Mouse (Mus musculus) ES-E14 (cell line): ENCODE results near the gene Edn2. TPM values are rescaled to one million over a fixed set of nuclear protein-coding genes. Genes with fewer than 3 reads are reported as not detected.

Experiments
- DNase-seq: peaks from one replicate; pipeline ENCODE4 v3.0.0-alpha.2; 2013; ENCODE audit warnings: low read depth, low spot score
- H3K27ac ChIP-seq: 2 replicates; pipeline ENCODE4 v1.5.1; 2012; ENCODE audit warnings: low read depth, mild to moderate bottlenecking, low read length, moderate library complexity, mixed read lengths; ENCODE audit not compliant: poor library complexity, insufficient read depth, severe bottlenecking
- H3K36me3 ChIP-seq: 2 replicates; pipeline ENCODE4 v1.6.1; 2012; ENCODE audit warnings: mild to moderate bottlenecking, low read length, moderate library complexity, mixed read lengths; ENCODE audit not compliant: control insufficient read depth, poor library complexity, insufficient read depth, severe bottlenecking
- H3K4me1 ChIP-seq, 2 experiments: fragments of 150-350 bp in 1 of 2; sonication (generic) in 1 of 2; 2 replicates each; pipeline ENCODE4 v1.6.1; 2012; ENCODE audit warnings: low read length in 2 of 2, mild to moderate bottlenecking in 1 of 2, mixed read lengths in 1 of 2; ENCODE audit not compliant: control insufficient read depth in 2 of 2, insufficient read depth in 2 of 2, poor library complexity in 1 of 2
- H3K4me3 ChIP-seq, 2 experiments: fragments of 150-350 bp in 1 of 2; sonication (generic) in 1 of 2; 2 replicates each; pipeline ENCODE4 v1.5.1; 2012; ENCODE audit warnings: low read length in 2 of 2, low read depth in 1 of 2, mild to moderate bottlenecking in 1 of 2, mixed read lengths in 1 of 2; ENCODE audit not compliant: insufficient read depth in 1 of 2, poor library complexity in 1 of 2, severe bottlenecking in 1 of 2
- H3K9ac ChIP-seq: 2 replicates; pipeline ENCODE4 v1.6.1; 2012; ENCODE audit warnings: low read depth, mild to moderate bottlenecking, low read length, mixed read lengths; ENCODE audit not compliant: poor library complexity, insufficient read depth, severe bottlenecking
- H3K9me3 ChIP-seq: fragments of 150-350 bp; sonication (generic); 2 replicates; pipeline ENCODE4 v1.6.1; 2012; ENCODE audit warnings: low read depth, mild to moderate bottlenecking, low read length; ENCODE audit not compliant: control insufficient read depth, insufficient read depth
- CHD2 ChIP-seq: IDR thresholded peaks from 2 replicates; pipeline ENCODE4 v1.6.1; 2014; ENCODE audit warnings: mild to moderate bottlenecking, low read depth, low read length, inconsistent platforms
- HCFC1 ChIP-seq: IDR thresholded peaks from 2 replicates; pipeline ENCODE4 v1.6.1; 2012; ENCODE audit warnings: low read length, inconsistent platforms, borderline replicate concordance; ENCODE audit not compliant: insufficient read depth
- MAFK ChIP-seq: IDR thresholded peaks from 2 replicates; pipeline ENCODE4 v1.6.1; 2014; ENCODE audit warnings: mild to moderate bottlenecking, low read depth, low read length, inconsistent platforms; ENCODE audit not compliant: insufficient read depth
- ZC3H11A ChIP-seq: IDR thresholded peaks from 2 replicates; pipeline ENCODE4 v1.6.1; 2012; ENCODE audit warnings: low read depth, mild to moderate bottlenecking, inconsistent platforms, low read length, borderline replicate concordance
- ZNF384 ChIP-seq: IDR thresholded peaks from 2 replicates; pipeline ENCODE4 v1.6.1; 2012; ENCODE audit warnings: low read depth, low read length, inconsistent platforms
- in situ Hi-C, 2 experiments: fragments of 600-800 bp; cut with MboI; formaldehyde crosslinking; loops; one replicate each; pipeline ENCODE4 v1.15.1; 2025; ENCODE audit warnings: low sequenced_read_pairs in 2 of 2, inconsistent platforms in 1 of 2; ENCODE audit not compliant: unreplicated experiment in 2 of 2
- total RNA-seq: library from RNA; depleted of rRNA; stranded (reverse); fragments of 300-350 nt; gene quantifications from 2 replicates; pipeline ENCODE4 v1.2.3, GENCODE M21; 2012

Gene Edn2
- total RNA-seq, 1 experiment, result 0.62 TPM

GRCm38 (mm10) chr4:120150345-120150920 is 10.6 kb upstream of the Edn2 start:
- in situ Hi-C loops, result no loop called here
- TF ChIP-seq CHD2 (no peak), MAFK (no peak), ZC3H11A (no peak), HCFC1 (no peak), ZNF384 (no peak)
- no peak overlapping the region for H3K9ac ChIP-seq
- H3K4me3 ChIP-seq, result no peak overlapping the region
- H3K4me1 ChIP-seq, result peaks cover 0 to 7% of the 10 kb centered on the region in 2 experiments; a peak in 1 of 4 replicates
- H3K9me3 ChIP-seq, result no peaks in the 10 kb centered on the region
- DNase-seq, result no peak
- no peak overlapping the region for H3K27ac ChIP-seq
- H3K36me3 ChIP-seq, result no peaks in the 10 kb centered on the region; the same call in 1 of the 2 replicates

DNA sequence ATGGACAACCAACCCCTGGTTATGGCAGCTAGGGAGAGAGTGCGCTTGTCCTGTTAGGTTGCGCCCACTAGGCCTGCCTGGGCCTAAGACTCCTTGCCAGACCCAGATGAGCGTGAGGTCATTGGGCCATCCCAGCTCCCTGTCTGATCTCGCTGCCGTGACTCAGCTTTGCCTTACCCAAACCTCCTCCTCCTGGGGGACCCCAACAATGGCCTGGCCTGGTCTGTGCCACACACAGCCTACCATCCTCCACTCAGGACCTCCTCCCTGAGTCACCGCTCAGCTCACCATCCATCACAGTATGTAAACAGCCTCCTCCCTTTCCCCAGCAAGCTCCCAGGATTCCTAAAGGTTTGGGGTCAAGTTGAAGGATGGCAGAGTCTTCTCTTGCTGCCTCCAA is 9.1 kb upstream of the Edn2 start:
- no peaks in the 10 kb centered on the region for H3K9me3 ChIP-seq
- in situ Hi-C loops, result no loop called here

DNA sequence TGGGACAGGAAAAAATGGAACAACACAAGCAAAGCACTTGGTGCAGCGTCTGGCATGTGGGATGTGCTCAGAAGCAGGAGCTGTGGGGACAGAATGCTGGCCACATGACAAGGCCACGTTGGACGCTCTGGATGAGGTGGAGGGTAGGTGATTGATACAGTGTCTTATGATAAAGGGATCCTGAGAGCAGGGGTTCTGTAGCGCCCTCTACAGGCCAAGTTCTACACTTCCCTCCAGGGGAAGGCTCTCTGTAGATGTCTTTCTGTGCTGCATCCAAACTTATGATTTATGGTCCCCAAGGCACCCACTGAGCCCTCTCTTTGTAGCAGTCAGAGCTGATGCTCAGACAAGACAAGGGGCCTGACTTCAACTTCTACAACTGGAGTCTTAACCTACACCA is 8.4 kb upstream of the Edn2 start:
- in situ Hi-C loops, result no loop called here
- Histone ChIP-seq H3K4me3 (no peak overlapping the region), H3K27ac (no peak overlapping the region), H3K9ac (no peak overlapping the region), H3K4me1 (peaks cover 0 to 7% of the 10 kb centered on the region in 2 experiments; a peak in 1 of 4 replicates), H3K9me3 (no peaks in the 10 kb centered on the region), H3K36me3 (no peaks in the 10 kb centered on the region; the same call in 1 of the 2 replicates)
- DNase-seq, result no peak
- TF ChIP-seq ZNF384 (no peak), CHD2 (no peak), MAFK (no peak), ZC3H11A (no peak), HCFC1 (no peak)

More for the DNA sequence above, 9.1 kb upstream of the Edn2 start:
- no peak for TF ChIP-seq CHD2
- no peak for TF ChIP-seq MAFK
- Histone ChIP-seq H3K4me1 (peaks cover 0 to 7% of the 10 kb centered on the region in 2 experiments; a peak in 1 of 4 replicates), H3K27ac (no peak overlapping the region), H3K9ac (no peak overlapping the region), H3K4me3 (no peak overlapping the region), H3K36me3 (no peaks in the 10 kb centered on the region; the same call in 1 of the 2 replicates)
- DNase-seq, result no peak

GRCm38 (mm10) chr4:120153736-120154135 is 7.3 kb upstream of the Edn2 start:
- no peak overlapping the region for H3K4me3 ChIP-seq
- TF ChIP-seq MAFK (no peak), HCFC1 (no peak), ZNF384 (no peak), CHD2 (no peak), ZC3H11A (no peak)
- in situ Hi-C loops, result no loop called here
- no peak for DNase-seq
- H3K9ac ChIP-seq, result no peak overlapping the region
- peaks cover 3 to 7% of the 10 kb centered on the region in 2 experiments; a peak in 1 of 4 replicates for H3K4me1 ChIP-seq
- no peaks in the 10 kb centered on the region for H3K9me3 ChIP-seq
- no peaks in the 10 kb centered on the region; the same call in 1 of the 2 replicates for H3K36me3 ChIP-seq
- H3K27ac ChIP-seq, result no peak overlapping the region
